Mouse (Mus musculus): ENCODE measurements around the gene Chtf18.

Chtf18 gene

GRCm38 (mm10) chr17:25735246-25735645 is 8.0 kb upstream of the Chtf18 start:
- no peak for DNase-seq (ENCODE audit: low read depth, low spot score)

- DNase-seq (ENCODE audit: low read depth, low spot score) = peak; percentile 91
Observed at GRCm38 (mm10) chr17:25732082-25732481, 4.9 kb upstream of the Chtf18 start.

GRCm38 (mm10) chr17:25728009-25728270 is 721 bp upstream of the Chtf18 start:
- no peak for DNase-seq (ENCODE audit: low read depth, low spot score)

- DNase-seq (ENCODE audit: low read depth, low spot score) = no peak
Observed at GRCm38 (mm10) chr17:25725264-25725663, 2.0 kb downstream of the Chtf18 start.

- DNase-seq (ENCODE audit: low read depth, low spot score) = peak; percentile 22
Observed at GRCm38 (mm10) chr17:25723919-25724318, 3.3 kb downstream of the Chtf18 start.

- DNase-seq (ENCODE audit: low read depth, low spot score) = no peak
Observed at GRCm38 (mm10) chr17:25723470-25723869, 3.7 kb downstream of the Chtf18 start.

GRCm38 (mm10) chr17:25721476-25721875 is 5.7 kb downstream of the Chtf18 start:
- no peak for DNase-seq (ENCODE audit: low read depth, low spot score)

GRCm38 (mm10) chr17:25717691-25718090 is 9.5 kb downstream of the Chtf18 start:
- no peak for DNase-seq (ENCODE audit: low read depth, low spot score)

- DNase-seq (ENCODE audit: low read depth, low spot score) = peak; percentile 17
Observed at GRCm38 (mm10) chr17:25716711-25717637, 10.2 kb downstream of the Chtf18 start, which contains the start of gene Gng13. Gene Gng13, plus strand, starts transcription at chr17:25717171.

- DNase-seq (ENCODE audit: low read depth, low spot score) = no peak
Observed at GRCm38 (mm10) chr17:25716130-25716529, 11.1 kb downstream of the Chtf18 start.

GRCm38 (mm10) chr17:25715627-25716026 is 11.6 kb downstream of the Chtf18 start:
- DNase-seq (ENCODE audit: low read depth, low spot score) = no peak

- no peak for DNase-seq (ENCODE audit: low read depth, low spot score)
Observed at GRCm38 (mm10) chr17:25711136-25711535, 16.1 kb downstream of the Chtf18 start.

- no peak for DNase-seq (ENCODE audit: low read depth, low spot score)
Observed at GRCm38 (mm10) chr17:25709994-25710393, 17.2 kb downstream of the Chtf18 start.

- no peak for DNase-seq (ENCODE audit: low read depth, low spot score)
Observed at GRCm38 (mm10) chr17:25700863-25701496, 26.2 kb downstream of the Chtf18 start.

- DNase-seq (ENCODE audit: low read depth, low spot score) = peak; percentile 86
Observed at GRCm38 (mm10) chr17:25698446-25698845, 28.8 kb downstream of the Chtf18 start.

GRCm38 (mm10) chr17:25696263-25696662 is 31.0 kb downstream of the Chtf18 start:
- DNase-seq (ENCODE audit: low read depth, low spot score) = no peak

GRCm38 (mm10) chr17:25688922-25689321 is 38.3 kb downstream of the Chtf18 start:
- DNase-seq (ENCODE audit: low read depth, low spot score) = no peak

GRCm38 (mm10) chr17:25686323-25686722 is 40.9 kb downstream of the Chtf18 start:
- DNase-seq (ENCODE audit: low read depth, low spot score) = no peak

- DNase-seq (ENCODE audit: low read depth, low spot score) = no peak
Observed at GRCm38 (mm10) chr17:25681636-25682035, 45.6 kb downstream of the Chtf18 start.

GRCm38 (mm10) chr17:25679818-25680217 is 47.4 kb downstream of the Chtf18 start:
- no peak for DNase-seq (ENCODE audit: low read depth, low spot score)

GRCm38 (mm10) chr17:25677969-25678368 is 49.2 kb downstream of the Chtf18 start:
- no peak for DNase-seq (ENCODE audit: low read depth, low spot score)

GRCm38 (mm10) chr17:25672982-25673381 is 54.2 kb downstream of the Chtf18 start:
- no peak for DNase-seq (ENCODE audit: low read depth, low spot score)
